Mouse (Mus musculus): ENCODE data around the gene Nmnat1. TPM values are rescaled to one million over a fixed set of nuclear protein-coding genes. Genes with fewer than 3 reads are reported as not detected.

Nmnat1 gene
- 8.6 TPM in 2 replicates for polyA plus RNA-seq (2015; fragmentation: Nextera tagmentation; extraction: Ambion mirVana)

DNA sequence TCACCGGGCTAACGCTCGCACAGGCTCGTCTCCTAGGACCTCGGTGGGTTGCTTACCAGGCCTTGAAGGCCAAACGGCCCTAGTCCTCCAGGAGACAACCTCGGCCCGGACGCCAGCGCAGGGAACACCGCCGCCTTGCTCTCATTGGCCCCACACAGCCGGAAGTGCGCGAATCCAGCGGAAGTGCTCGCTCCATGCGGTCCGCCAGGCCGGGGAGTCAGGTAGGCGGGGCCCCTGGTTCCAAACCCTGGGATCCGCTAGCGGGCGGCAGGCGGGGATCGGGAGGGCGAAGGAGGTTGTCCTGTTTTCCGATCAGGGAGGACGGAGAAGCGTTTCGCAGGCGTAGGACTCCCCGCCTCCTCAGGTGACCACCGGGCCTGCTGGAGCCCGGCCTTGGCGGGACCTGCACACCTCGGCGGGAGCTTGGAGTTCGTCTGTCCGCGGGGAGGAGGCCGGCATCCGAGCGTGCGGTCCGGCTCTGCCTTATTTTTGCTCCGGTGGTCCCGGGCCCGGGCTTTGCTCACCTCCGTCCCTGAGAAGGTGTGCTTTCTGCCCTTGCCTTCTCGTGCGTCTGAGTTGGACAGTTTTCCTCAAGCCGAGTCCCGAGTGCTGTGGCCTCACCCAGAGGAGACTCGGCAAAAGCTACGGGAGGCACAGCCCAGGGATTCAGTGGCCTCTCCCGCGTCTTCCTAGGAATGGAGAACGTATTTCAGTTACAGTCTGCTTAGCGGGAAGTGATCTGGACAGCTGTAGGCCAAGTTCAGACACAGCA is at the start of gene Nmnat1, which contains the start of gene Lzic:
Gene Nmnat1 (minus strand): TSS at position 150 of the 772 bp plus-strand sequence.
Gene Lzic (plus strand): TSS at position 177 of the 772 bp plus-strand sequence.
- Histone ChIP-seq H3K4me1 (peaks cover 21% of the 10 kb centered on the region), H3K27ac (peak within 1 kb of the TSS; percentile 80), H3K9ac (peak within 1 kb of the TSS; percentile 68), H3K36me3 (peaks cover 34% of the 10 kb centered on the region), H3K27me3 (no peaks in the 10 kb centered on the region), H3K4me3 (peak within 1 kb of the TSS; percentile 65), H3K9me3 (no peaks in the 10 kb centered on the region), H3K4me2 (peak within 1 kb of the TSS; percentile 65)
- peak; percentile 94 for ATAC-seq (ENCODE audit: insufficient number of reproducible peaks, low FRiP score, low TSS enrichment, low read depth)
- 0% methylated on average over 60 of the region's 60 CpGs for WGBS

- Histone ChIP-seq H3K9me3 (no peaks in the 10 kb centered on the region), H3K27ac (0 out of 2 replicates have a peak overlapping the region, but pooled peaks have one; percentile 28), H3K27me3 (no peaks in the 10 kb centered on the region), H3K4me1 (peaks cover 33% of the 10 kb centered on the region), H3K36me3 (0 out of 2 replicates have a peak, but pooled peaks cover 5% of the 10 kb centered on the region), H3K4me3 (no peak overlapping the region), H3K9ac (no peak overlapping the region), H3K4me2 (no peak overlapping the region)
- 67% methylated on average over 6 of the region's 6 CpGs for WGBS
- no peak for ATAC-seq (ENCODE audit: insufficient number of reproducible peaks, low FRiP score, low TSS enrichment, low read depth)
These were observed 44.7 kb upstream of the Nmnat1 start for GRCm38 (mm10) chr4:149529691-149530090.

GRCm38 (mm10) chr4:149527621-149528354 is 42.8 kb upstream of the Nmnat1 start:
- Histone ChIP-seq H3K9me3 (no peaks in the 10 kb centered on the region), H3K27ac (peak overlapping the region; percentile 24; the same call in 1 of the 2 replicates), H3K9ac (no peak overlapping the region), H3K27me3 (no peaks in the 10 kb centered on the region), H3K4me3 (no peak overlapping the region), H3K4me2 (no peak overlapping the region), H3K4me1 (peaks cover 36% of the 10 kb centered on the region), H3K36me3 (0 out of 2 replicates have a peak, but pooled peaks cover 3% of the 10 kb centered on the region)
- ATAC-seq (ENCODE audit: insufficient number of reproducible peaks, low FRiP score, low TSS enrichment, low read depth), result no peak
- whole genome bisulfite sequencing, result 66% methylated on average over 15 of the region's 15 CpGs

DNA sequence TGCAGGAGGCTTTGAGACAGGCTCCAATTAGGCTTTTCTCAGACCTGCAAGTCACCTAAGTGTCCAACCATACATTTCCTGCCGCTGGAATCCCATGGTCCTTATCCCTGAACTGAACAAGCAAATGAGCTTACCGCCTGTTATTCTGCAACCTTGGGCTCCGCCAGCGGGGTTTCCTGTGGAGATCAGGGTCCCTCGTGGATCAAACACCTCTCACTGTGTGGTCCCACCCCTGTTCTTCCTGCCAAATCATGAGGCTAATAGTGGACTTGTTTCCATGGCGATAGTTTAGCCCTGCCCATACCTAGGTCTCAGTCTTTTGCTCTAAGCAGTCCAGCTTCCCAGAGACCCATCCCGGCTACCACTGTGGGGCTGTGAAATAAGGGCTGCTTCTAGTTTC is 41.3 kb upstream of the Nmnat1 start:
- Histone ChIP-seq H3K27ac (peak overlapping the region; percentile 50; the same call in 1 of the 2 replicates), H3K4me3 (no peak overlapping the region), H3K9me3 (no peaks in the 10 kb centered on the region), H3K9ac (no peak overlapping the region), H3K27me3 (no peaks in the 10 kb centered on the region), H3K36me3 (0 out of 2 replicates have a peak, but pooled peaks cover 2% of the 10 kb centered on the region), H3K4me2 (no peak overlapping the region), H3K4me1 (peaks cover 39% of the 10 kb centered on the region)
- 26% methylated on average over 7 of the region's 7 CpGs for WGBS
- ATAC-seq (ENCODE audit: insufficient number of reproducible peaks, low FRiP score, low TSS enrichment, low read depth), result 0 out of 2 replicates have a peak, but pooled peaks have one; percentile 42

DNA sequence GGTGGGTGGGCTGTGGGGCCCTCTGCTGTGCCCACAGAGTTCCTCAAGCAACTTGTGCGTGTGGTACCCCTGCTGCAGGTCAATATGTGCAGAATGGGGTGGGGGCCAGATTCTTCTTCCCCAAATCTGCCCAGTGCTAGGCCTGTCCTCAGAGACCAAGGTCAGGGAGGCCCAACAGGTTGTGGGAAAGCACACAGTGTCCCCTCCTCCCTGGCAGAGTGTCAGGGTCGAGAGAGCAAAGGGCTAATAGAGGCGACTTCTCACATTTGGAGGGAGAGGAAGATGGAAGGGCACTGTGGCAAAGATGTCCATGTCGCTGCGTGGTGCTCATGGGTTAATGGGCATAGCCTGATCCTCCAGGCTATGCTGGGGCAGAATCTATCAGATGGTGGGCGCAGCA is 40.8 kb upstream of the Nmnat1 start:
- Histone ChIP-seq H3K36me3 (0 out of 2 replicates have a peak, but pooled peaks cover 2% of the 10 kb centered on the region), H3K4me2 (no peak overlapping the region), H3K4me3 (no peak overlapping the region), H3K9ac (no peak overlapping the region), H3K27ac (peak overlapping the region; percentile 50; the same call in 1 of the 2 replicates), H3K9me3 (no peaks in the 10 kb centered on the region), H3K4me1 (peaks cover 39% of the 10 kb centered on the region), H3K27me3 (no peaks in the 10 kb centered on the region)
- WGBS, result 68% methylated on average over 6 of the region's 6 CpGs
- ATAC-seq (ENCODE audit: insufficient number of reproducible peaks, low FRiP score, low TSS enrichment, low read depth), result 0 out of 2 replicates have a peak, but pooled peaks have one; percentile 2

- Histone ChIP-seq H3K4me1 (peaks cover 39% of the 10 kb centered on the region), H3K27me3 (no peaks in the 10 kb centered on the region), H3K27ac (0 out of 2 replicates have a peak overlapping the region, but pooled peaks have one; percentile 50), H3K36me3 (0 out of 2 replicates have a peak, but pooled peaks cover 2% of the 10 kb centered on the region), H3K4me3 (no peak overlapping the region), H3K9ac (no peak overlapping the region), H3K4me2 (no peak overlapping the region), H3K9me3 (no peaks in the 10 kb centered on the region)
- no peak for ATAC-seq (ENCODE audit: insufficient number of reproducible peaks, low FRiP score, low TSS enrichment, low read depth)
- WGBS, result 82% methylated on average over 4 of the region's 4 CpGs
These were observed 40.2 kb upstream of the Nmnat1 start for GRCm38 (mm10) chr4:149525170-149525569.

DNA sequence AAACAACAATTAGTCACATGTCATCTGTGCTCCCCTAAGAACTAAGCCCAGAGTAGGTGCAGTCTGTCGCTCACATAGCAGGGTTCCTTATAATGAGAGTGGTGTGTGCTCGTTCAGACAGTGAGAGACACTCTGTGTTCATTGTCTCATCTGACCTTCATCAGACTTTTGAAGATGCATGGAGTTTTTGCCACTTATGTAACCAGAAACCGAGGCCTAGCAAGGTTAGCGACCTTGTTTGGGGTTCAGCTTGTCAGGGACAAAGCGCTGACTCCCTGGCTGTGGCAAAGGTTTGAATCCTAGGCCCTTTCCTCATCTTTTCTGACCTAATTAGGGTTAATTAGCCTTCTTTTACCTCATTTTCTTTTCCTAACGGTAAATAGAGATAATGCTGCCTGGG is 39.0 kb upstream of the Nmnat1 start:
- no peaks in the 10 kb centered on the region for H3K27me3 ChIP-seq
- 78% methylated on average over 6 of the region's 6 CpGs for WGBS
- H3K4me1 ChIP-seq, result peaks cover 39% of the 10 kb centered on the region
- no peak for ATAC-seq (ENCODE audit: insufficient number of reproducible peaks, low FRiP score, low TSS enrichment, low read depth)
- H3K9ac ChIP-seq, result no peak overlapping the region
- H3K9me3 ChIP-seq, result no peaks in the 10 kb centered on the region
- H3K4me2 ChIP-seq, result no peak overlapping the region
- H3K36me3 ChIP-seq, result 0 out of 2 replicates have a peak, but pooled peaks cover 2% of the 10 kb centered on the region
- H3K4me3 ChIP-seq, result no peak overlapping the region
- no peak overlapping the region for H3K27ac ChIP-seq

- no peak overlapping the region for H3K4me2 ChIP-seq
- ATAC-seq (ENCODE audit: insufficient number of reproducible peaks, low FRiP score, low TSS enrichment, low read depth), result no peak
- H3K4me1 ChIP-seq, result peaks cover 31% of the 10 kb centered on the region
- no peaks in the 10 kb centered on the region for H3K27me3 ChIP-seq
- 71% methylated on average over 10 of the region's 10 CpGs for WGBS
- 0 out of 2 replicates have a peak, but pooled peaks cover 2% of the 10 kb centered on the region for H3K36me3 ChIP-seq
- H3K4me3 ChIP-seq, result no peak overlapping the region
- H3K27ac ChIP-seq, result no peak overlapping the region
- no peaks in the 10 kb centered on the region for H3K9me3 ChIP-seq
- H3K9ac ChIP-seq, result no peak overlapping the region
These were observed 36.3 kb upstream of the Nmnat1 start for GRCm38 (mm10) chr4:149521258-149521657.

- Histone ChIP-seq H3K27ac (peak overlapping the region; percentile 82), H3K9ac (peak overlapping the region; percentile 95), H3K4me2 (peak overlapping the region; percentile 88), H3K4me1 (peaks cover 19% of the 10 kb centered on the region), H3K36me3 (no peaks in the 10 kb centered on the region), H3K27me3 (no peaks in the 10 kb centered on the region), H3K9me3 (no peaks in the 10 kb centered on the region), H3K4me3 (peak overlapping the region; percentile 87)
- ATAC-seq (ENCODE audit: insufficient number of reproducible peaks, low FRiP score, low TSS enrichment, low read depth), result peak; percentile 9; the same call in 1 of the 2 replicates
- WGBS, result 1% methylated on average over 52 of the region's 52 CpGs
These were observed 33.6 kb upstream of the Nmnat1 start for GRCm38 (mm10) chr4:149518351-149519220.

- under 1% methylated on average over 42 of the region's 46 CpGs for WGBS
These were observed 32.9 kb upstream of the Nmnat1 start, which contains the start of gene Ctnnbip1 for GRCm38 (mm10) chr4:149517868-149518340. TSS of gene Ctnnbip1 (plus strand) at chr4:149518236.

DNA sequence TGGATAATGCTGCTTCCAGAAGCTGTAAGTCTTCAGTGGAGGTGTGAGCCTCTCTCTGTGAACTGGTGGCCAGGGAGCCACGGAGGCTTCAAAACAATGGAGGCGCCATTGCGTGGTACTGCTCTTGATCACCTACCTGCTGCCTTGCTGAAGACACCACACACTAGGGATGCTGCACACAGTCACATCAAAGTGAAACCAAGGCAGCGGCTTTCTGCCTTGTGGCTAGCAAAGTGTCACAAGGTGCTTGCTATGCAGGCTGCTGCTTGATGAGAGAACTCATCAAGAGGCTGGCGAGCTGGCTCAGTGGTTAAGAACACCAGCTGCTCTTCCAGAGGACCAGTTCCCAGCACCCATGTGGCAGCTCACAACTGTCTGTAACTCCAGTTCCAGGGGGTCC is 30.7 kb upstream of the Nmnat1 start:
- H3K36me3 ChIP-seq, result no peaks in the 10 kb centered on the region
- H3K4me1 ChIP-seq, result peaks cover 12% of the 10 kb centered on the region; the same call in 1 of the 2 replicates
- no peak overlapping the region for H3K4me3 ChIP-seq
- ATAC-seq (ENCODE audit: insufficient number of reproducible peaks, low FRiP score, low TSS enrichment, low read depth), result no peak
- H3K9me3 ChIP-seq, result no peaks in the 10 kb centered on the region
- H3K9ac ChIP-seq, result no peak overlapping the region
- WGBS, result 90% methylated on average over 5 of the region's 5 CpGs
- no peaks in the 10 kb centered on the region for H3K27me3 ChIP-seq
- H3K27ac ChIP-seq, result no peak overlapping the region
- no peak overlapping the region for H3K4me2 ChIP-seq

More at GRCm38 (mm10) chr4:149517868-149518340, 32.9 kb upstream of the Nmnat1 start, which contains the start of gene Ctnnbip1:
- Histone ChIP-seq H3K4me1 (peaks cover 16% of the 10 kb centered on the region), H3K27me3 (no peaks in the 10 kb centered on the region), H3K9ac (peak within 1 kb of the TSS; percentile 95), H3K36me3 (no peaks in the 10 kb centered on the region), H3K27ac (peak within 1 kb of the TSS; percentile 82), H3K4me2 (peak within 1 kb of the TSS; percentile 88), H3K4me3 (peak within 1 kb of the TSS; percentile 87), H3K9me3 (no peaks in the 10 kb centered on the region)
- ATAC-seq (ENCODE audit: insufficient number of reproducible peaks, low FRiP score, low TSS enrichment, low read depth), result peak; percentile 98
